Mouse (Mus musculus) lung, postnatal 0 days (tissue): Measurements from ENCODE around the gene Skiv2l. TPM values are rescaled to one million over a fixed set of nuclear protein-coding genes. Genes with fewer than 3 reads are reported as not detected.

Experiments used
- ATAC-seq: fragments of 200-750 bp; cut with Nextera tagmentation; 2 replicates; pipeline ENCODE4 v1.8.0; 2017; ENCODE audit warnings: moderate library complexity
- DNase-seq: peaks from one replicate; pipeline ENCODE4 v3.0.0-alpha.2; 2016; ENCODE audit warnings: low spot score
- H3K27ac ChIP-seq: fragments of 300-500 bp; sonication (generic); 2 replicates; pipeline ENCODE4 v1.5.1; 2014; ENCODE audit warnings: antibody characterized with exemption, mild to moderate bottlenecking, low read length, mixed read lengths
- H3K27me3 ChIP-seq: fragments of 300-500 bp; sonication (generic); replicated peaks from 2 replicates; pipeline ENCODE4 v1.6.1; 2014; ENCODE audit warnings: low read length, mixed read lengths; ENCODE audit not compliant: insufficient read depth
- H3K36me3 ChIP-seq: fragments of 300-500 bp; sonication (generic); 2 replicates; pipeline ENCODE4 v1.6.1; 2014; ENCODE audit warnings: low read length, mixed read lengths; ENCODE audit not compliant: insufficient read depth
- H3K4me1 ChIP-seq: fragments of 300-500 bp; sonication (generic); 2 replicates; pipeline ENCODE4 v1.6.1; 2014; ENCODE audit warnings: antibody characterized with exemption, low read depth, low read length, mixed read lengths; ENCODE audit not compliant: insufficient read depth
- H3K4me2 ChIP-seq: fragments of 300-500 bp; sonication (generic); replicated peaks from 2 replicates; pipeline ENCODE4 v1.6.1; 2014; ENCODE audit warnings: low read depth, mild to moderate bottlenecking, low read length, moderate library complexity, mixed read lengths
- H3K4me3 ChIP-seq: fragments of 300-500 bp; sonication (generic); 2 replicates; pipeline ENCODE4 v1.5.1; 2014; ENCODE audit warnings: low read depth, low read length
- H3K9ac ChIP-seq: fragments of 300-500 bp; sonication (generic); replicated peaks from 2 replicates; pipeline ENCODE4 v1.6.1; 2014; ENCODE audit warnings: low read depth, mild to moderate bottlenecking
- H3K9me3 ChIP-seq: fragments of 300-500 bp; sonication (generic); 2 replicates; pipeline ENCODE4 v1.6.1; 2016; ENCODE audit warnings: low read length, mixed read lengths
- CTCF ChIP-seq: IDR thresholded peaks from 2 replicates; pipeline ENCODE4 v1.5.1; 2016; ENCODE audit warnings: antibody characterized with exemption, mild to moderate bottlenecking
- EP300 ChIP-seq: IDR thresholded peaks from 2 replicates; pipeline ENCODE4 v1.6.1; 2016; ENCODE audit warnings: antibody characterized with exemption, mild to moderate bottlenecking, control low read depth
- WGBS: fragments of 180-500 bp; shearing (Covaris S2); extraction: QIAGEN DNeasy Blood & Tissue Kit; methylation state at CpG from one replicate; pipeline ENCODE4 v1.1.7; 2014; 5-methylcytosine and 5-hydroxymethylcytosine counted together
- polyA plus RNA-seq: library from polyadenylated mRNA; unstranded; fragments of >200 nt; fragmentation: Nextera tagmentation; extraction: Ambion mirVana; gene quantifications from 2 replicates; pipeline ENCODE4 v1.2.1, GENCODE M21; 2015

Skiv2l gene
- polyA plus RNA-seq, 1 experiment from 2014 or later, result 30.6 TPM

GRCm38 (mm10) chr17:34860514-34860913 is 10.5 kb upstream of the Skiv2l start:
- Histone ChIP-seq H3K27me3 (no peaks in the 10 kb centered on the region), H3K9me3 (no peaks in the 10 kb centered on the region), H3K27ac (no peak overlapping the region), H3K4me1 (no peaks in the 10 kb centered on the region), H3K36me3 (no peaks in the 10 kb centered on the region), H3K9ac (no peak overlapping the region), H3K4me3 (no peak overlapping the region), H3K4me2 (no peak overlapping the region)
- TF ChIP-seq EP300 (no peak), CTCF (no peak)
- no peak for ATAC-seq
- DNase-seq, result no peak
- WGBS, result 78% methylated on average over 9 of the region's 9 CpGs

DNA sequence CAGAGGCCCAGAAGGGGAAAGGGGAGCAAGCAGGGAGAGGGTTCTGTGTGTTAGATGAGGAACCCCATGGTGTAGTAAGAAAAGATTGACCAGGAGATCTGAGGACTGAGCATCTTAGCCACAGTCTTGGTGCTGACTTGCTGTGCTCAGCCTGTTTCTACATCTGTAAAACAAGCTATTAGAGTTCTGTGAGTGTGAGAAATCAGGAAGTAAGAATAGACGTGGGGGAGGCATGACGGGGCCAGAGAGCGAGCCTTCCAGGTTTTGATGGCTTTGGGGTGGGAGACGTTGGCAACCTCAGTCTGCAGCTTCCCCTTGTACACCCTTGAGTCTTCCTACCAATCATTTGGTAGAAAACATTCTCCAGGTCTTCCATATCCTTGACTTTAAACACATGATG is 8.7 kb upstream of the Skiv2l start:
- no peaks in the 10 kb centered on the region for H3K27me3 ChIP-seq
- H3K4me1 ChIP-seq, result no peaks in the 10 kb centered on the region
- H3K4me3 ChIP-seq, result no peak overlapping the region
- no peak overlapping the region for H3K4me2 ChIP-seq
- no peak overlapping the region for H3K9ac ChIP-seq
- H3K36me3 ChIP-seq, result 0 out of 2 replicates have a peak, but pooled peaks cover 12% of the 10 kb centered on the region
- DNase-seq, result no peak
- WGBS, result 77% methylated on average over 4 of the region's 4 CpGs
- no peaks in the 10 kb centered on the region for H3K9me3 ChIP-seq
- ATAC-seq, result no peak
- H3K27ac ChIP-seq, result no peak overlapping the region
- no peak for TF ChIP-seq EP300
- no peak for TF ChIP-seq CTCF

- TF ChIP-seq EP300 (no peak), CTCF (peak; percentile 87)
- H3K4me1 ChIP-seq, result peaks cover 4% of the 10 kb centered on the region
- no peak overlapping the region for H3K4me2 ChIP-seq
- peak; percentile 59; the same call in 1 of the 2 replicates for ATAC-seq
- H3K27ac ChIP-seq, result no peak overlapping the region
- H3K27me3 ChIP-seq, result no peaks in the 10 kb centered on the region
- peak; percentile 71 for DNase-seq
- 0 out of 2 replicates have a peak, but pooled peaks cover 14% of the 10 kb centered on the region for H3K36me3 ChIP-seq
- H3K9me3 ChIP-seq, result no peaks in the 10 kb centered on the region
- no peak overlapping the region for H3K4me3 ChIP-seq
- WGBS, result 24% methylated on average over 3 of the region's 3 CpGs
- no peak overlapping the region for H3K9ac ChIP-seq
Measured at GRCm38 (mm10) chr17:34855825-34856224, 5.8 kb upstream of the Skiv2l start.

DNA sequence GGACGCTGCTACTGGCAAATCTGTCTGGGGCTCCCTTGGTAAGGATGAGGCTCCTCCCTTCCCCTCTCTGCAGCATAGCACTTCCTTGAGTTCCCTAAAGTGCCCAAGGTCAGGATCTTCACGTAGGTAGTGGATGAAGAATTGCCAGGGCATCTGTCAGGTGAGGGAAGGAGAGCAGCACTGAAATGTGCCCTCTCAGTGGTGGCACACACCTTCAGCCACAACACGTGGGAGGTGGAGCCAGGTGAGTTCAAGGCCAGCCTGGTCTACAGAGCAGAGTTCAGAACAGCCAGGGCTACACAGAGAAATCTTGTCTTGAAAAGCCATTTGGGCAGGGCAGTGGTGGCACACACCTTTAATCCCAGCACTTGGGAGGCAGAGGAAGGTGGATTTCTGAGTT is 4.8 kb upstream of the Skiv2l start:
- WGBS, result 72% methylated on average over 3 of the region's 3 CpGs
- no peak overlapping the region for H3K9ac ChIP-seq
- H3K4me3 ChIP-seq, result no peak overlapping the region
- no peak for DNase-seq
- no peak overlapping the region for H3K27ac ChIP-seq
- H3K4me1 ChIP-seq, result peaks cover 7% of the 10 kb centered on the region
- H3K9me3 ChIP-seq, result no peaks in the 10 kb centered on the region
- no peak overlapping the region for H3K4me2 ChIP-seq
- no peaks in the 10 kb centered on the region for H3K27me3 ChIP-seq
- H3K36me3 ChIP-seq, result 0 out of 2 replicates have a peak, but pooled peaks cover 14% of the 10 kb centered on the region
- no peak for ATAC-seq
- TF ChIP-seq CTCF, result no peak
- no peak for TF ChIP-seq EP300

GRCm38 (mm10) chr17:34853511-34853910 is 3.5 kb upstream of the Skiv2l start:
- H3K4me1 ChIP-seq, result peaks cover 7% of the 10 kb centered on the region
- no peak overlapping the region for H3K4me2 ChIP-seq
- no peak overlapping the region for H3K9ac ChIP-seq
- H3K36me3 ChIP-seq, result 0 out of 2 replicates have a peak, but pooled peaks cover 14% of the 10 kb centered on the region
- H3K9me3 ChIP-seq, result no peaks in the 10 kb centered on the region
- no peak overlapping the region for H3K4me3 ChIP-seq
- H3K27ac ChIP-seq, result no peak overlapping the region
- 66% methylated on average over 8 of the region's 8 CpGs for WGBS
- no peak for TF ChIP-seq CTCF
- no peak for TF ChIP-seq EP300
- DNase-seq (no peak), ATAC-seq (no peak)
- no peaks in the 10 kb centered on the region for H3K27me3 ChIP-seq

- DNase-seq (no peak), ATAC-seq (peak; percentile 13)
- H3K4me2 ChIP-seq, result peak overlapping the region; percentile 99
- peaks cover 7% of the 10 kb centered on the region for H3K4me1 ChIP-seq
- no peak for TF ChIP-seq EP300
- TF ChIP-seq CTCF, result no peak
- peak overlapping the region; percentile 59; the same call in 1 of the 2 replicates for H3K27ac ChIP-seq
- no peaks in the 10 kb centered on the region for H3K9me3 ChIP-seq
- H3K36me3 ChIP-seq, result peaks cover 35% of the 10 kb centered on the region
- no peaks in the 10 kb centered on the region for H3K27me3 ChIP-seq
- peak overlapping the region; percentile 86 for H3K4me3 ChIP-seq
- peak overlapping the region; percentile 75 for H3K9ac ChIP-seq
- under 1% methylated on average over 25 of the region's 25 CpGs for WGBS
Measured at GRCm38 (mm10) chr17:34850517-34851125, 611 bp upstream of the Skiv2l start.

- H3K27me3 ChIP-seq, result no peaks in the 10 kb centered on the region
- no peak overlapping the region for H3K9ac ChIP-seq
- no peak overlapping the region for H3K4me3 ChIP-seq
- no peak for ATAC-seq
- peaks cover 7% of the 10 kb centered on the region for H3K4me1 ChIP-seq
- H3K9me3 ChIP-seq, result no peaks in the 10 kb centered on the region
- no peak overlapping the region for H3K4me2 ChIP-seq
- no peak for DNase-seq
- no peak for TF ChIP-seq CTCF
- no peak for TF ChIP-seq EP300
- WGBS, result 94% methylated on average over 7 of the region's 7 CpGs
- peaks cover 25% of the 10 kb centered on the region for H3K36me3 ChIP-seq
- no peak overlapping the region for H3K27ac ChIP-seq
Measured at GRCm38 (mm10) chr17:34847615-34848014, 2.4 kb downstream of the Skiv2l start.
